Mouse (Mus musculus) fat pad, adult 2 months (tissue): ENCODE data around the gene Rexo5.

Experiments used
- DNase-seq: peaks from one replicate; pipeline ENCODE4 v3.0.0-alpha.2; 2011; ENCODE audit warnings: low read depth, low spot score; ENCODE audit errors: extremely low read depth

Rexo5 gene

GRCm38 (mm10) chr7:119841820-119842449 is 48.1 kb downstream of the Rexo5 start:
- DNase-seq: no peak

DNA sequence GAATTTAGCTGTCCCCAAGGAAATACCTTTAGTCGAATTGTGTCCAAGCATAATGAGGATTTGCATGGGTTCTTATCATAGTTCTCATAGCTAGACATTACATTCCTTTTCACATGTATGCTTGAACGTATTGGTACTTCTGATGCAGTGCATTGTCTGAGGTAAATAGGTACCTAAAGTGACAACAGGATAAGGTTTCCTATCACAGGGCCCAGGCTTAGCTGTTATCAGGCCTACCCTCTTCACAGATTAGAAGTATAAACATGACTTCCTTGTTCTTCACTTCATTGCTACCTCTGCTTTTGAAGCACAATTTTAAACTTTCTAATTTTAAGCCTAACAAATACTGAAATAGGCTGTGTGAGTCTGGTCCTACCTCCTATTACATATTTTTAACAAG is 51.7 kb downstream of the Rexo5 start:
- no peak for DNase-seq

DNA sequence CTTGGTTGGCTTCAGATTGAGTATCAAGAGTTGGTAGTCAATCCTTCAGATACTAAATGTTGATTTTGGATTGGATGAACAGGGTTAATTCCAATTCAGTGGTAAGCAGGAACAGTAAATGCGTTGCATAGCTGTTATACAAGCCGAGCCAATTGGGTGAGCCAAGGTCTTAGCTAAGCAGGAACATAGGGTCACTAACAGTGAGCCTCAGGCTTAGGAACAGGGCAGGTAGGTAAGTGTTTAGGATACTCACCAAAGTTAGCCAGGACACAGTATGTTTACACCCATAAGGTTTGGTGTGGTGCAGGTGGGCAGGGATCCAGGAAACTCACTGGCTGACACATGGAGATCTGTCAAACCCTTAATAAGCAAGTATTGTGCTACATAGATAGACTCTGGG is 53.6 kb downstream of the Rexo5 start:
- DNase-seq: peak; percentile 95

DNA sequence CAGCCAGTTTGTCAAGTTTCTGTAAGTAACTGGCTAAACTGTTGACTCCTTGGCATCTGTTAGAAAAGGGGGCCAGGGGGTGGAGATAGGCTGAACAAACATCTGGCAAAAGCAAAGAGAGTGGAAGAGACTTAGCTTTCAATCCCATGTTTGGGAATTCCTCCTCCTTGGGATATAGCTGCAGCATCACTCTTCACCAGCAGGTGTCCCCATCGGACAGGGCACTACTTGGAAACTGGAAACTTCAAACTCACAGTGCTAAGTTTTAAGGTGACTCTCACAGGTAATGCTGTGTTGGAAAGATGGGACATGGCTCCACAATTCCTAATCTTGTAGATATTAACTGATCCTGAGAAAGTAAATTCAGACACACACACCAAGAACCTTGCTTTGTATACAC is 55.3 kb downstream of the Rexo5 start:
- no peak for DNase-seq

DNA sequence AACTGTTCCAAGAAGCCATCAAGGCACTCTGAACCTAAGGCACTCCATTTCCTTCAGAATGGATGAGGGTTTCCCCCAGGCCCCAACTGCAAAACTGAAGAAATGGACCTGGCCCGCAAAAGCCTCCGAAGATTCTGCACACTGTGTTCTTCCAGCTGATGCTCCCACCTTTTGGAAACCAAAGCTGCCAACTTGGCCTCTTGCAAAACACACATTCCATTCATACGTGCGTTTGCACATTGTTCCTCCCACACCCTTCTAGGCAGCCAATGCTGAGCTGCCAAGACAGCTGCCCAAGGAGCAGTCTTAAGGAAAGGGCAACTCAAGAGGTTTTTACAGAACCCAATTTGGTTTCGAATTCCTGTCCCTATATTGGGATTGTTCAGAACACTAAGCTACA is 56.9 kb downstream of the Rexo5 start:
- peak; percentile 96 for DNase-seq

DNA sequence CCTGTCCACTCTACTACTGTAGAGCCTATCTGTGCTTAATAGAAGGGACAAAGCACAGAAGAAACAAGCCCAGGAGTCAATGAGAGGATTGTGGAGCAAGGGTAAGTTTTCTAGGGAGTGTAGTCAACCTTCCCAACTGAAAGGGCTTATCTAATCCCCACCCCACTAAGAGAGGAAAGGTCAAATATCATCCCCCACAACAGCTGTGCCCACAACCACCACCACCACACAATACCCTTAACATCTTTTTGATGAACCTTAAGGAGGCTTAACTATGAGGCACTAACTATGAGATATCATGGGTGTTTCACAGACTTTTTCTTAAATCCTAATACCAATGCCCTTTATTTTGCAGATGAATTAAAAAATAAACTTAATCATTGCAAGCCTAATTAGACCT is 58.7 kb downstream of the Rexo5 start:
- DNase-seq: no peak

DNA sequence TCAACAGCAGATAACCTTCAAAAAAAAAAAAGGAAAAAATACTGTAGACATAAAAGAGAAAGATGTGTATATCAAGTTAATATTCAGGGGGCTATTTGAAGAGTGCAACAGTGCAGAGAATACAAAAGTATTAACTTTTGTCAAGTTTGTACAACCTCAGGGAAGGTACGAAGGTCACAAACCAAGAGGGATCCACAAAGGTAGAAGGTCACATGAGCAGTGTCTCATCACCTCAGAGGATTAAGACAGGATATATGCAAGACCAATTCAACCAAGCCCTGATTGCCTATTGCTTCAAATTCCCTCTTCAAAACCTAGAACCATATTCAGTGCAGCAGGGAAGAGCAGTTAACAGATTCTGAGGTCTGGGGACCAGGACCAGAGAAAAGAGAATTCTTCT is 59.4 kb downstream of the Rexo5 start:
- no peak for DNase-seq

DNA sequence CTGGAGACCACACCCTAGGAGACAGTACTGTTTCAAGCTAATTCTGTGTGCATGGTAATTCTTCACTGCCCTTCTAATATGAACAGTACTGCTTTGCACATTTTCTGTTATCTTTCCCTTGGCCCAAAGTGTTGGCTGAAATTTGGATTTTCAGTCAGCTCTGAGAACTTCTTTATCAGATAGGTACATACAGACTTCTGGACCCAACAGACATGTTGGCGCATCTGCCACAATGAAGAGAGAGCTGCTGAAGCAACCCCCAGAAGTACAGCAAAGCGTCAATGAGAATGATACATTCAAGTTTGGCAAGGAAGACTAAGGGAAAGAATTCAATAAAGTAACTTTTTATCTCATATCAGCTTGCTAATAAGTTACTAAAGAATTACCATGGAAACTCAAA is 60.6 kb downstream of the Rexo5 start:
- DNase-seq: no peak

DNA sequence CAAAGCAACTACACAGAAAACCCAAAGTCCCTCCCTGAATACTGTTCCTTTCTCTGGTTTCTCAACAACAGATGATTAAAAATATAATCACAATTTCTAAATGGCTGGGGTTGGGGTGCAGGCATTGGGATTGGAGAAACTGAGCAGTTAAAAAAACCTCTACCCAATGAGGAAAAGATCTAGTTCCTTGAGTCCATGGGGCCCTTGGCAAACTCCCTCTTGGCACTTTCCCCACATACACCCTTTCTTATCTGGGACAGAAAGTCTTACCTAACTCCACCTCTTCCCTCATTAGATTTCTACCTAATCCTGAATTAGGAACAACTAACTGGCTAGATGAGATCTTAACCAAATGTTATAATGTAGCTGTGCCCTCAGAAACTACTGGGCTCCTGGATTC is 61.2 kb downstream of the Rexo5 start:
- no peak for DNase-seq

DNA sequence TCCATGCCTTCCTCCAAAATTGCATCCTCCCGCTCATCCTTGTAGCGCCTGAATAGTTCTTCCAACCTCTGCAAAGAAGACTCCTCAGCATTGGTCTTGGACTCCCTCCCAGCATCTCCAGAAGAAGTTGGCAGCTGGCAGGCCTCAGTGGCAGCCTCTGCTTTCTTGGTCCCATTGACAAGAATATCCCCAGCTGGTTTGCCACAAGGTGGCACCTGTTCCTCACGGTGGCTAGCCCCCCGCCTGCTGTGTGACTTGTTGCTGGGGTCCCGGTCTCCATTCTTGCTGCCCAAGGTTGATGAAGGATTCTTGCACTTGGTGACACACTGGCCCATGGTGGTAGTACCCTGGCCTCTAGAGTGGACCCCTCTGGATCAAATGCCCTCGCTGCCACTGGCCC is 65.7 kb downstream of the Rexo5 start:
- DNase-seq: no peak

DNA sequence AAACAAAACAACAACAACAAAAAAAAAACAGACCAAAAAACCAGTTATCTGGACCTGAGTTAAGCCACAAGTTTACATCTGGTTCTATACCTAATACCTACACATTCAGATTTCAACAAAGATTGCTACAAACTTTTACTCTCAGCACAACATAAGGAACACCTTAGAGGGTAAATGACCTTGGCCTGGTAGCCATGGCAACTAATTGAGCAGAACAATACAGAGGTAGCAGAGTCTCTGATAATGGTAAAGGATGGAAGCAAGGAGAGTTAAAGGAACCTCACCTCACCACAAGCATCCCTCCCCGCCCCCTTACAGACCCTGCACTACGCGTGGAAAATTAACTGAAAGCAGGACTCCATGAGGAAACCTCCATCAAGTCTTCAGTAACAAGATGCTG is 66.3 kb downstream of the Rexo5 start:
- DNase-seq: no peak

DNA sequence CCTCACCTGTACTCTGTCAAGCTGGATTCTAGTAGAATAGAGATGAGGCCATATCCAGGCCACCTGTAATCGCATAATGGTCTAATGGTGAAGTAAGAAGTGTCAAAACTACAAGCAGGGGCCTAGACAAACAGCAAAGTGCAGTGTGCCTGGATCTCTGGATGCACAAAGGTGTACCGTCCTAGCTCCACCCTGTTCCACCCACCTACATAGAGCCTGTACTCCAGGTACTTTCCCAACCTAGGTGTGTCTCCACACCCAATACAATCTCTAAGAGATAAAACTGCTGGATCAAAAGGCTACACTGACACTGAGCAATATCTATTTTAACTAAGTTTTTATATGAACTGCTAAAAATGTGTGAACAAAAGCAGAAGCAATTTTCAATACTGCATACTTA is 66.7 kb downstream of the Rexo5 start:
- DNase-seq: no peak

DNA sequence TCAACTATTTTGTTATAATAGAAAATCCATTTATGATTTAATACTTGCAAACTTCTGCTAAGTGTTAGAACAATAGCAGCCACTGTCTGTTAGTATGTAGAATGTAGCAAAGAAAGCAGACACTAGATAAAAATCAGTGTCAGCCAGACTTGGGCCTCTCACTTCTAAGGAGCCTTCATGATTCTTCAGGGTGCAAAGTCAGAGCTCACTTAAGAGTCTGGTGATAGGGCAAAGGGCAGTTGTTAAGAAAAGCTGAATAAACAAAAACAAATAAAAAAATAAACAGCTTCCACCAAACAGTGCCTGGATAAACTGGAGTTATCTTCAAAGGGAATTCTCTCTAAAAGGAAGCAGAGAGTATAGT is 67.1 kb downstream of the Rexo5 start:
- no peak for DNase-seq

DNA sequence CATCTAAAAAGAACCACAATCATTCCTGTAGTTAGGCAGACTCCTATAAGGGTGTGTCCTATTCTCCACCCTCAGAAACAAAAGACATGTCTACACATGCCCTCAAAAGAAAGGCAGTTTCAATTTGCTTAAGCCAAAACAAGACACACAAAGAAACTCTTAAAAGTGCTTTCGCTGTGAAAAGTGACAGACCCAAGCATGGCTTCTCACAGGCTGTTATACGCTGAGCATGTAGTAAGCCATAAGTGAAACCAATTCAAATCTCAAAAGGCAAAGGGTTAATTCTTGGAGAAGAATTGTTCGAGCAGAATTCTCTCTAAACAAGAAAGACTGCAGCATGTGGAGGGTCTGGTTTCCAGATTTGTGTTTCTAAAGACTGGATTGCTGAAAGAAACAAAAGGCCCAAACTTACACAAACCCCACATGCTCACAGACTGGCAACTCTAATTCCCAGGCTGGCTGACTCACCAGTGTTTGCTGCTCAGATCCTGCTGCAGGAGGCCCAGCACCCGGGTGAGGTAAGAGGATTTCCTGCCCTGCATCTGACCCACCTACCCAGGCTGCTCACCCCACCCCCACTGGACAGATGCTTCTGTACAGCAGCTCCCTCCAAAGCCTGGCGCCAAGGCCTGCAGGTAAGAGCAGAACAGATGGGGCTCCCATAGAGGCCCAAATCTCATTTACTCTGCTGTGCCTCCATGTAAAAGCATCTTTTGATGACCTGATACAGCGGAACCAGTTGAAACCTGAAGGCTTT is 67.7 kb downstream of the Rexo5 start:
- DNase-seq: no peak

DNA sequence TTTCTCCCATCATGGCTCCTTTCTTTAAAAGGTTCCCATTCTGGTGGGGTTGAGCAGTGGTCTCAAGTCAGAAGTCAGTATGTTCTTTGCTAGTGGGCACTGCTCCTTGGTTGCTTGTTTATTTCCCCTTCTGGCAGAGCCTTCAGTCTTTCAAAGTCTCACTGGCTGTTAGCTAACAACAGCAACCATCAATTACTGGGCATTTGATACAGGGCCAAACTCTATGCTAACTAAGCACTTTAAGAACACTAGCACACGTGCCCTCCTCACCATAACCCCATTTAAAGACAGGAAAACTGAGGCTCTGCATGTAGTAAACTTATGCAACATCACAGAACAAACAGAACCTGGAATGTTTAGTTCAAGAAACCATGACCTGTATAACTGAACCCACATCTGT is 68.4 kb downstream of the Rexo5 start:
- no peak for DNase-seq

GRCm38 (mm10) chr7:119864500-119864899 is 70.7 kb downstream of the Rexo5 start:
- DNase-seq: no peak

- no peak for DNase-seq
These were observed 72.3 kb downstream of the Rexo5 start for GRCm38 (mm10) chr7:119866136-119866535.

DNA sequence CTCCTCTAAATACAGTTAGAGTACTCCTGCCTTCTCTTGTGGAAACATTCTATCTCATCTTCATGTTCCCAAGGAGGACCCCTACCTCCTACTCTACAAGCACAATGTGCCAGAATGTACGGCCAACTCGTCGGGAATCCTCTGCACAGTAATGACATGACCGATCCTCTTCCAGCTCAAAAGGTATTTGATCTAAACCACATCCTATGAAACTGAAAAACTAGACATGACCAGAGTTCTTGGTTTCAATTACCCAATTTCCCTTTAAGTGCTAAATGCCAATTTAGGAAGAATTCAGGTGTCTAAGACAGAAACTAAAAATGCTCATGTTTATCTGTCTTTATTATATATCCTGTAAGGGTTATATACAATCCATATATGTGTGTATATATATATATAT is 78.4 kb downstream of the Rexo5 start:
- DNase-seq: no peak

GRCm38 (mm10) chr7:119873050-119873449 is 79.2 kb downstream of the Rexo5 start:
- DNase-seq: no peak

GRCm38 (mm10) chr7:119875776-119876440 is 82.1 kb downstream of the Rexo5 start:
- peak; percentile 56 for DNase-seq

DNA sequence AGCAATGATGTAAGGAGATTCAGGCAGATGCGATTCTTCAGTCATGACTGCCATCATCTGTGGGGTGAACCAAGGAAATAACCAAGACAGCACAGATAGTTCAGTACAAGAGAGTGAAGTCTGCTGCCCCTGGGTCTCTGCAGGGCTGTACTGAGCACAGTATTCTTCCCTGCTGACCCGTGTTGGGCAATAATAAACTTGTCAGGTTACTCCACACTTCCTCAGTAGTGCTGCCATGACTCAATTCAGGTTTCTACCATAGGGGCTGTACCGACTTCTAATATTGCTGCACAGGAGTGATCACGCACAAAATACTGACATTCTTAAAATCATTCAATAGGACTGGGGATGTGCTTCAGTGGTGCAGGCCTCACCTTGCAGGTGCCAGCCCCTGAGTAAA is 85.4 kb downstream of the Rexo5 start:
- no peak for DNase-seq

- peak; percentile 54 for DNase-seq
These were observed 86.5 kb downstream of the Rexo5 start for GRCm38 (mm10) chr7:119880345-119880744.
